Mouse (Mus musculus) adrenal gland, adult 2 months (tissue): ENCODE results near the gene Zfp329. TPM values are rescaled to one million over a fixed set of nuclear protein-coding genes. Genes with fewer than 3 reads are reported as not detected.
A peak's percentile ranks its signal among the peaks of the same experiment; 100 is the strongest.
"Not testable (repeated sequence)": the region's sequence is repeated elsewhere in the genome, so short reads cannot be mapped to it uniquely, and the experiment has no call there.

ENCODE experiments used
- DNase-seq: peaks from one replicate; pipeline ENCODE4 v3.0.0; 2021
- long read RNA-seq: library from polyadenylated mRNA; stranded (forward); transcript quantifications from one replicate; pipeline ENCODE4 v2.0.0, GENCODE M21; 2021
- polyA plus RNA-seq: library from polyadenylated mRNA; depleted of rRNA; stranded (reverse); fragments of >200 nt; gene quantifications from 2 replicates; pipeline ENCODE4 v1.2.3, GENCODE M21; 2012; rRNA removed
- total RNA-seq, 2 experiments: library from RNA; stranded (reverse); gene quantifications; 2 replicates each; pipeline ENCODE4 v1.2.3; 2021

Gene Zfp329
- total RNA-seq (1 to 10 TPM; 9.6 to 9.9 TPM), polyA plus RNA-seq (0.28 TPM in 2 replicates)
- long read RNA-seq, full-length matches to known transcripts, result 3 of 5 reads
- long read RNA-seq, partial matches to known transcripts, result 0 of 5 reads
- long read RNA-seq, other reads (novel, unspliced or antisense), result 2 of 5 reads

DNA sequence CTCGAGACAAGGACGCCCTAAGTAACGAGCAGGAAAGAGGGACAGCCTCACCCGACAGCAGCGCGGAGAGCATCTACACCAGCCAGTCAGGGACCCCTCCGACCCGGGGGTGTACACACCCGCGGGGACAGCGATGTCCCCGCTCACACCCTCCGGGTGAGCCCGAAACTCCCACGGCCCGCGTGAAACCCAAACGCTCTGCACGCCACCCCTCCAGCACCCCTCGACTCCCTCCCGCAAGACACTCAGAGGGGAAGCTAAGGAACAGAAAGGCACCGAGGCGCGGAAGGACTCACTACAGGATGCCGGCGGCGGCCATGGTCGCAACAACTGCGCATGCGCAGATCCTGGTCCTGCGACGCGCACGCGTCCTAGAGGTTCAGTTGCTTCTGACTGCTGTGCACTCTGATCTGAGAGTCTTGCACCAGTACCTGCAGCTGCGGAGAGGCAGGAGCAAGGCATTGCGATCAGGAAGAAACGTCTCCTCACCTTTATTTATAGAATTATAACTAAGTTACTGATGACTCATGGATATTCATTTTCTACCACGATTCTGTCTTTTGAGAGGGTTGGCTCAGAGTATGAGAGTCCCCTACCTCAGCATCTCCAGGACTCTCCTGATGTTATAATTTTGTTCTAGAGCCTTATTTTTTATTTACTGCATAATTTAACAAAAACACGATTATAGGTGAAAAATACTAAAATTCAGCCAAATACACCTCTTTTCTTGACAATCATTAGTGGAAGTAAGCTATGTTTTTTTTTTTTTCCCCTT, at the start of gene Zfp329:
Gene Zfp329, minus strand, starts transcription at position 338 of the 775 bp plus-strand sequence.
- peak; percentile 92 for DNase-seq

GRCm38 (mm10) chr7:12835779-12836178, 17.1 kb upstream of the Zfp329 start:
- DNase-seq, result no peak

GRCm38 (mm10) chr7:12835193-12835671, 16.6 kb upstream of the Zfp329 start:
- peak; percentile 41 for DNase-seq

DNA sequence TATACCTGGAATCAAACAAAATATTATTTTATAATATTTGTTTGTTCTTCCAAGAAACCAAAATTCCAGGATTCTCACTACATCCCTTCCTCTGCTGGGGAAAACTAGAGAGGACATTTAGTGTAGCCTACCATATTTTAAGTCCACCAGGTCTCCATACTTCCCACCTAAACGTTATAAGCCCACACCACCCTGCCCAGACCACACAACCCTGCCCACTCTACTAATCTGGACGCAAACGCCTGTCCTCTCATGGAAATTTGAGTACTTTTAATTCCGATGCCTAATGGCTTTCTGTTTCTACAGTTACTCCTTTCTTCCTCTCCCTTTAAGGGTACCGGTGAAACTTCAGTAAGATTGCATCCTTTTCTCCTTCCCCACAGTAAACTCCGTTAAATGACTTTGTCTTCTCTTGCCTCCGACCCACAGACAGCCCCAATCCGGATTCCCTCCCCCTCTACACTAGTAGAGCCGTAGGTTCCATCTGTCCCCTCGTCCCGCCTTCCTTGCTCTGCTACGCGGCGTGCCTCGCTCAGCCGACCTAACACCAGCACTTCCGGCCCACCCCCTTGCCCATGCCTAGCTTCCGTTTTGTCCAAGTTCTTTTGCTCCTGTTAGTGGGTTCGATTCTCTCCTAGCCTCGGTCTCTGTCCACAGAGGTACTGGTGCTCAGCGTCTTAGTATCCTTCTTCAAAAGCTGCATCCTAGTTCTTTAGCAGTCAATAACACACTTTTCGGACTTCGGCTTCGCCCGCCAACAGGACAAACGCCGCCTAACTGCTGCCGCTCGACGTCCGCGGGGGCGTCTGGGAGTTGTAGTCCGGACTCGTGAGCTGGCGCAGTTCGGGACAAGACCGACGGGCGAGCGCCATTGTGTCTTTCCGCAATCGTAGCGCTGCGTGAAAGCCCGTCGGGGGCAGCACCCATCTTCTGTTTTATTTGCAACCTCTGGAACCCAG, 15.8 kb upstream of the Zfp329 start, which contains the start of gene Zfp110:
Gene Zfp110, plus strand, starts transcription at position 600 of the 959 bp plus-strand sequence.
- DNase-seq, result peak; percentile 95

GRCm38 (mm10) chr7:12815566-12815965, 3.1 kb downstream of the Zfp329 start:
- no peak for DNase-seq

DNA sequence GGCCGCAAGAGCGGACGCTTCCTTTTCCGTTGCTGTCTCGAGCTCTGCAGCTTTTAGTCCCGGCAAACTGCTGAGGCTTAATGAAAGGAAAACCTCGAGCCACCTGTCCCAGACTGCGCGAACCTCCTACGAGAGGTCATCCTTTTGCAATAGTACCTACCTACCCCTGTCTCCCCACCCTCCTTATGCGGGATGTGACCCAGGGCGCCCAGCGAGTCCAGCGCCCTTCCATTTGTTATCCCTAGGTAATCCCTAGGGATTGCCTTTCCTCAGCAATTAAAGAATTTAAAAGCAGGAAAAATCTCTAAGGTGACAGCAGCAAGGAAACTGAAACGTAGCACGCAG, 15.0 kb downstream of the Zfp329 start:
- no peak for DNase-seq

DNA sequence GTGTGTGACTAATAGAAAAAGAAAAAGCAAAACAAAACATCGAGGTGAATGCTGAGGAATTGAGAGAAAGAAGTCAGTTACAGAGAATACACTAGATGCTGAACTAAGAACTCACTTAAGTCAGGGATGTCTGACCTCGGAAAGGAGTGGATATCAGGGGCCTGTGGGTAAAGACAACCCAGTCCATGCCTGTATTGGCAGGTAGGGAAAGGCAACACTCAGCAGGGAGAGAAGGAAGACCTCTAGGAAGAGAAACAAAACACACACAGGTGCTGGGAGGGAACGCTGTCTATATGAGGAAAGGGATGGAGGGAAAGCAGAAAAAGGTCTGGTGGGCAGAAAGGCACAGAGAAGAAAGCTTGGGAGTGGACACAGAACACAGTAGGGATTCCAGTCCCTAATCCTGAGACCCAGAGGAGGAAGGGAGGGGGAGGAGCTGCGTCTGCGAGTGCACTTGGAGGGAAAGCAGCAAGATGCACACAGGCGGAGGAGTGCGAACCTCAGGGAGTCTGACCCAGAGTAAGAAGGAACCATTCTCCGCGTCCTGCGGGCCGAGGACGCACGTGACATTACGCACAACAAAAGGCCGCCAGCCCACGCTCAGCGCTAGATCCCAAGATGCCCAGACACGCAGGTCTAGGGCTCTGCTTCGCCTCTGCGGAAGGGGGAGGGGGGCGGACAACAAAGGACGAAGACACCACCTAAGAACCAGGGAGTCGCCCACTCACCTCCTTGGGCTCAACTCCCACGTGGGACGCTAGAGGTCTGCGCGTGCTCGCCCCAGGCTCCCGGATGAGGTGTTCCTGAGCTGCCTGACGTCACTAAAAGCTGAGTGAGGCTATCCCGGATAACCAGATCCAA, 15.6 kb downstream of the Zfp329 start, which contains the start of gene Zscan18:
Gene Zscan18, minus strand, starts transcription at position 770 of the 861 bp plus-strand sequence.
- DNase-seq, result peak; percentile 89

DNA sequence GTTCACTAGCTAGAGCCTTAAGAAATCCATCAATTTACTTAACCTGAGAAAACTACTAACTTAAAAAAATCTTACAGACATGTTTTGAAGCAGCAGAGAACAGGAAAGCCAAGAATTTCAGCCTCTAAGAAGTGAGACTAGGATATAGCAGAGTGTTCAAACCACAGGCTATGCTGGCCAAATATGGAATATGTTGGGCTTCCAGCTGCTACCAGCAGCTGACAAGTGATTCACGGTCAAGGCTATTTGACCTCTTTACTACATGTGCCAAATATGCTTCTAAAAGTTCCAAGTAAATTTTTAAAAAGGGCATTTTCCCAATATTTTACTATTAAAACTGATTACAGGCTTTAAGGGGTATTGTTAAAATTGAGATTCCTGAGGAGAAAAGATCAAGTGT, 19.1 kb downstream of the Zfp329 start:
- no peak for DNase-seq

- DNase-seq, result no peak
These were observed 20.7 kb downstream of the Zfp329 start for GRCm38 (mm10) chr7:12797971-12798370.

DNA sequence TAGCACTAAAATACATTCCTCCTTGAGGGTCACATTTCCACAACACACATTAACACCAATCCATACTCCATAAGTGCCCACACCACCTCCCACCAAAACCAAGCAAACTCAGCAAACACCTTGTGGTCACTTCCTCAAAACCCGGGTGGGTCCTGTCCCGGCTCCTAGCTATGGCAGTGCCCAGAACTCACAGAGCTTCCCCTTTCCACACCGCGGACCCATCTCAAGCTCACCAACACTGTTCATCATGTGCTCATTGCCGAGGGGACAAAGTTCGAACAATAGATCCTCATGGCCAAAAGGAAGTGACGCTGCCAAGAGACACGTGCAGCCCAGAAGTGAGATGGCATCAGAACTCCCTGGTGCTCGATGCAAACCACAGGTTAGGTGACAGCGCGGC, 26.0 kb downstream of the Zfp329 start:
- not testable (repeated sequence) for DNase-seq

DNA sequence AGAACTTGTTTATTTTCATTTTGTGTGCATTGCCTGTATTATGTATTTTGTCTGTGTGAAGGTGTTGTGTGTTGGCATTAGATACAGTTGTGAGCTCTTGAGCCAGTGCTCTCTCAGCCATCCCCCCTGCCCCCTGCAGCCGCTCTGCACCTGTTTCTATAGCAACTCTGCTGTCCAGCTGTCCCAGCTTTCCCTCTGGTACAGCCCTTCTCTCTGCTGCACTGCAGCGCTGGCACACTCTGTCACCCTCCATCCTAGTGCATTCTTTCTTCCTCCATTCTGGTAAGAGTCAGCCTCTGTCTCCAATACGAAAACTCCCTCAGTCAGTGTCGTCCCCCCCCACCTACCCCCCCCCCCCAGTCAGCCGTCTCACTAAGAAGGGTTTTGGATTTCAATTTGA, 30.6 kb downstream of the Zfp329 start:
- no peak for DNase-seq

GRCm38 (mm10) chr7:12787333-12787732, 31.3 kb downstream of the Zfp329 start:
- DNase-seq, result no peak

DNA sequence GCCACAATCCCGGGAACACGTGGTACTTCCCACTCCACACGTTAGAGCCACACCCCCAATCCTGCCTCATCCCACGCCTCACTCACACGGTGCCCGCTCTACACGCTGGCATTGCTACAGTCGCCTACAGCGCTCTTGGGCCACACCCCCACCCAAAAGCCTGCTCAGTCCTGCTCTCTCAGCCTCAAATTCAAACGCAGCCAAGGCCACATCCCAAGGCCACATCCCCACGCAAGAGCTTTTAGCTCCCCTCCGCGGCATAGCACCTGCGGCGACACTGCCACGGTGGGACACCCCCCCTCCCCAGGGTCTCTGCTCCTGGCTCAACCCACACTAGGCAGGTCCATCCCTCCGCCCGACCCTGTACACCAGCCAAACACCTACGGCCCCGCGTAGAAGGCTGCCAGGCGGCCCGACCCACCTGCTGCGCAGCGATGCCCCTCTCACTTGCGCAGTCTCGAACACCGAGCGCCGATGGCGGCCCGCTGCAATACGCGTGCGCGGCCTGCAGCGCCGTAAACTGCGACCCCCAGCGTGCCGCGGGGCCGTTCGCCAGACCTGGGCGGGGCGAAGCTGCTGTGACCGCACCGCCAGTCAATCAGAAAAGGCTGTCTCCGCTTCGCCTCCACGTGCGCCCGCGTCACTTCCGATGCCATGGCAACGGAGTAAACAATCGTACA, 38.4 kb downstream of the Zfp329 start:
- peak; percentile 85 for DNase-seq

- no peak for DNase-seq
These were observed 38.9 kb downstream of the Zfp329 start for GRCm38 (mm10) chr7:12779782-12780150.

DNA sequence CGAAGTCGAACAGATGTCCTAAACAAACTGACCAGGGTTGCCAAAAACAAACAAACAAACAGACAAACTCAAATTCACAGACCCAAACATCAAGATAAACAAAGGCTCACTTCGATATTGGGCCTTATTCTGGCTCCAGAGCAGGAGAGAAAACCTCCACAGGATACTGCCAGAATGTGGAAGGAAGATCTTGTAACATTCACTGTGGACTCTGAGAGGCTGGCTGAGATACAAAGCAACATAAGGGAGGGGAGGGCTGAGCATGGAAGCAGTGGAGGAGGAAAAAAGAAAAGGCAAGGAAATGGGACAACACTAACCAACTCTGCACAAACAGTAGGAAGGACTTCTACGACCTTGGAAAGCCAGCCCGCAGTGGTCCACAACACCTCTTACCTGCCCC, 39.5 kb downstream of the Zfp329 start:
- DNase-seq, result no peak

- DNase-seq, result peak; percentile 4
These were observed 44.1 kb downstream of the Zfp329 start for GRCm38 (mm10) chr7:12774606-12775005.

GRCm38 (mm10) chr7:12774111-12774510, 44.5 kb downstream of the Zfp329 start:
- DNase-seq, result no peak
